Mouse (Mus musculus) left cerebral cortex, adult 2 months (tissue): ENCODE results near the gene Gm49325. TPM values are rescaled to one million over a fixed set of nuclear protein-coding genes. Genes with fewer than 3 reads are reported as not detected.
"Not testable (repeated sequence)": the region's sequence is repeated elsewhere in the genome, so short reads cannot be mapped to it uniquely, and the experiment has no call there.

Experiments used
- DNase-seq, 2 experiments: peaks; one replicate each; pipeline ENCODE4 v3.0.0; 2021 to 2022; ENCODE audit warnings: low spot score in 2 of 2, mixed read lengths in 1 of 2; ENCODE audit errors: extremely low spot score in 1 of 2
- H3K27ac ChIP-seq: fragments of 200-600 bp; 2 replicates; pipeline ENCODE4 v1.8.1; 2022
- H3K4me3 ChIP-seq: fragments of 200-600 bp; 2 replicates; pipeline ENCODE4 v1.8.1; 2022
- CTCF ChIP-seq: fragments of 200-600 bp; IDR thresholded peaks from 2 replicates; pipeline ENCODE4 v1.8.1; 2022; ENCODE audit warnings: antibody characterized with exemption, mild to moderate bottlenecking, moderate library complexity
- intact Hi-C: fragments of 180-260 bp; cut with DNase I; formaldehyde crosslinking; loops from one replicate; pipeline ENCODE4 v1.15.1; 2025
- microRNA-seq, 2 experiments: library from miRNA; unstranded; fragments of <30 nt; microRNA quantifications; one replicate each; pipeline ENCODE4 v1.2.0; 2021
- total RNA-seq, 2 experiments: library from RNA; stranded (reverse); gene quantifications; 2 replicates each; pipeline ENCODE4 v1.2.3; 2021

The Gm49325 gene
- total RNA-seq, 2 experiments from 2014 or later, result 2.0 to 5.3 TPM

GRCm38 (mm10) chr10:77666342-77666741 lies 60.3 kb downstream of the Gm49325 start:
- no peak for DNase-seq
- intact Hi-C loops, result no loop called here
- no peak overlapping the region for H3K27ac ChIP-seq
- H3K4me3 ChIP-seq, result no peak overlapping the region
- no peak for TF ChIP-seq CTCF

DNA sequence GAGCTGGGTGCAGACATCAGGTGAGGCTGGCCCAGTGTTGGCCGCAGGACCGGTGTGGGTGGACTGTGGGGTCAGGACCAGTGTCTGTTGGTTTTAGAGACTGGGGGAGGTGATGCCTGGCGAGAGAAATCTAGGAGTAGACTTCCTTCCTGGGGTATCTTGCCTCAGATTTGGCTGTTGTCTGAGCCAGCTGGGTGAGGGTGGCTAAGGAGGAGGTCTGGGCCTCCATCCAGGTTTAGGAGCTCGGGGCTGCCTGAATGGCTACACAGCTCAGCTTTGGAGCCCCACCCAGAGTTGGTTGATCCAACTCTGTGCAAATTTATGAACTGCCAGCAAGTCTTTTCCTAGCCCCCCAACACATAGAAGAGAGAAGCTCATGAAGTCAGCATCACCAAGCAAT lies 61.4 kb downstream of the Gm49325 start:
- no peak overlapping the region for H3K27ac ChIP-seq
- intact Hi-C loops, result no loop called here
- H3K4me3 ChIP-seq, result no peak overlapping the region
- no peak for TF ChIP-seq CTCF
- DNase-seq, result no peak

DNA sequence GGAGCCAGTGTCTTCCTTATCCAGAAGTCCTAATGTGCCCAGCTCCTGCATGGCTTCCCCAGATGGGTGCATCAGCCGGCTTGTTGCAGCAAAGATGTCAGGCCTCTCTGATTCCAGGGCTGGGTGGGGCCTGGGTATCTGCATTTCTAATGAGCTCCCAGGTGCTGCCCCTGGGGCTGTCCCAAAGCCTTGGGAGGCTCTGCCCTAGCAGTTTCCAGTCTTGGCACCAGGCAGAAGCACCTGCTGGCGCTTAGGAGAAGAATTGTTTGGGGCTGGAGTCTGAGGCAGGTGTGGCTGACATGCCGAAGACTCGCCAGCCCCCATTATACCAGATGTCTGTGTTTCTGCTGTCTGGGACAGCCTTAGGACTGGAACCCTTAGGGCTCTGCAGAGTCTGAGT lies 64.7 kb downstream of the Gm49325 start:
- intact Hi-C loops, result no loop called here
- TF ChIP-seq CTCF, result no peak
- DNase-seq, result no peak
- no peak overlapping the region for H3K27ac ChIP-seq
- H3K4me3 ChIP-seq, result no peak overlapping the region

DNA sequence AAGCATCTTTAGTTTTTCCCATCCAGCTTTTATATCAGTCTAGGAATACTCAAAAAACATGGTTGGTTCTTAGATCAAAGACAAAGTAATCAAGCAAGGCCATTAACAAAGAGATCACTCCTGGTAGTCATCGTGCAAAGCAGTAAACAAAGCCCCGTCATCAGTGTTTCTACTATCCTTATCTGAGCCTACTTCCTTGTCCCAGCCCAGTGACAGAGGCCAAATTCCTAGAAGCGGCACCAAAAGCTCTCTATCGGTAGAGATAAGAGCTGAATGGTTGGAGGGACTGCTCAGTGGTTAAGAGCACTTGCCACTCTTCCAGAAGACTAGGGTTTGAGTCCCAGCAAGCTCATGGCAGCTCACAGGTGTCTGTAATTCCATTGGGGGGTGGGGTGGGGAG lies 65.5 kb downstream of the Gm49325 start:
- intact Hi-C loops, result no loop called here
- no peak for TF ChIP-seq CTCF
- Histone ChIP-seq H3K27ac (no peak overlapping the region), H3K4me3 (no peak overlapping the region)
- DNase-seq, result no peak

GRCm38 (mm10) chr10:77673765-77674164 lies 67.8 kb downstream of the Gm49325 start:
- no peak for TF ChIP-seq CTCF
- H3K27ac ChIP-seq, result no peak overlapping the region
- no peak for DNase-seq
- intact Hi-C loops, result no loop called here
- no peak overlapping the region for H3K4me3 ChIP-seq

DNA sequence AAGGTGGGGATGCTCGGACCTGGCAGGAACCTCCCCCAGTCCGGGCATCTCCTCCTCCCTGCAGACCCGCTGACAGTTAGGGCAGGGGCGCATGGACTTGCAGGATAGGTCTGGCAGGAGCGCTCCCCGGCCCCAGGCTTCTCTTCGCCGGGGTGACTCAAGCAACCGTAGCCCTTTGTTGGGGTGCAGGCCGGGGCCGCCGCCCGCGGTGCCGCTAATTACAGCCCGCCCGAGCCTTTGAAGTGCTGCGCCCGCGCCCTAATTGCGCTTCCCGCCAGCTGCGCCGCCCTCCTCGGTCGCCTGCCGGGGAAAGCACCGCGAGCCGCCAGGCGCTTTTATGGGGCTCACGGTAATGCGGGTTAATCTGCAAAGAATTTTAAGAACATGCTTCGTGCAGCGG lies 71.6 kb downstream of the Gm49325 start:
- DNase-seq, result no peak
- Histone ChIP-seq H3K4me3 (no peak overlapping the region), H3K27ac (no peak overlapping the region)
- TF ChIP-seq CTCF, result no peak
- intact Hi-C loops, result no loop called here

- intact Hi-C loops, result no loop called here
- Histone ChIP-seq H3K27ac (no peak overlapping the region), H3K4me3 (no peak overlapping the region)
- DNase-seq, result no peak
- TF ChIP-seq CTCF, result no peak
Observed at GRCm38 (mm10) chr10:77682994-77683393, 77.0 kb downstream of the Gm49325 start.

- TF ChIP-seq CTCF, result no peak
- no peak overlapping the region for H3K4me3 ChIP-seq
- H3K27ac ChIP-seq, result no peak overlapping the region
- intact Hi-C loops, result no loop called here
- no peak for DNase-seq
Observed at GRCm38 (mm10) chr10:77684181-77684580, 78.2 kb downstream of the Gm49325 start.

DNA sequence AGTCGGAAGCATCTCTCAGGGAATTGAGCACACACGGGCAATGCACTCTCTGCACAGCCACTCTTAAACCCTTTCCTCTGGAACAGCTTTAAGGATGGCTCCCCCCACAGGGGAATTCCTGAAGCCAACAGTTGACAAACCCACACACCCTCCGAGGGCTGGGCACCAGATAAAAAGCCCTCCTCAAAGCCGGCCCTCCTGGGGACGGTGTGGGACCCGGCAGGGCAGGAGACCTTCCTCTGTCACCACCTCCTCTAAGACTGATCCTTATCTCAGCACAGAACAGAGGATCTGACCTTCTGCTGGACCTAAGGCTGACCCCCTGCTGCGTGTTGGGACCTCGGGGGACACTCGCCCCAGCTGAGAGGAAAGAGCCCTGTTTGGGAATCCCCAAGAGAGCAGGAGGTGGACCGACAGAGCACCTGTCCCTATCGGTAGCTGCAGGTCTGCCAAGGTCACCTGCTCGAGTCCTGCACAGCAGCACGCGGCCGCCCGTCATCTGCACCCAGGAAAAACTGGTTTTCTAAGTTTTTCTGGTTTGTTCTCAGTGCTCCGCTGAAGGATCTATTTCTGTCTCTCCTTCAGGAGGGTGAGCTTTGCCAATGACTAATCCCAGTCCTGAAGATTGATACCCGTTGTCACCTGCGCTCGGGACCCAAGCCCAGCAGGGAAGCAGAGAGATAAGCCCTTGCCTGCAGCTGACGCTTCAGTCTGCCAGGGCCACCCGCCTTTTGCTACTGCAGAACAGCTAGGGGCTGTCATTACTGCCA lies 80.1 kb downstream of the Gm49325 start, which contains the start of gene Tspear:
Gene Tspear, plus strand, starts transcription at position 675 of the 770 bp plus-strand sequence.
- no peak; the same call in 1 of the 2 replicates for TF ChIP-seq CTCF
- no peak for DNase-seq
- Histone ChIP-seq H3K27ac (no peak within 1 kb of the TSS), H3K4me3 (no peak within 1 kb of the TSS)
- intact Hi-C loops, result no loop called here

DNA sequence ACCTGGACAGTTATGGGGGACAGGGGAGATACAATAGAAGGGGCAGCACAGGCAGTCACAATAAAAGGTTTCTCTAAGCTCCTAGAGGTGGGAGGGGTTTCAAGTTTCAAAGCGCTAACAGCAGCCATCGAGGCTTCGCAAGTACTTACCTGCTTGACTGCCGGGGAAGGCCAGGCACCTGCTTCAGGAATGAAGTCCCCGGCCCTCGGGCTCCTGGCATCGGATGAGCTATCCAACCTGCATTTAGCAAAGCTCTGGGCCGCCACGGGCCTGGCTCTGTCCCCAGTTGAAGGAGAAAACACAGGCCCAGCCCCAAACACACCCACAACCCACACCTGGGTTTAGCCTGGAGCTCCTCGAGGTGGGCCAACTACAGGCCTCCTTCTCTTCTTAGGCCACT lies 81.0 kb downstream of the Gm49325 start:
- Histone ChIP-seq H3K27ac (no peak overlapping the region), H3K4me3 (no peak overlapping the region)
- DNase-seq, result no peak
- no peak for TF ChIP-seq CTCF
- intact Hi-C loops, result no loop called here

DNA sequence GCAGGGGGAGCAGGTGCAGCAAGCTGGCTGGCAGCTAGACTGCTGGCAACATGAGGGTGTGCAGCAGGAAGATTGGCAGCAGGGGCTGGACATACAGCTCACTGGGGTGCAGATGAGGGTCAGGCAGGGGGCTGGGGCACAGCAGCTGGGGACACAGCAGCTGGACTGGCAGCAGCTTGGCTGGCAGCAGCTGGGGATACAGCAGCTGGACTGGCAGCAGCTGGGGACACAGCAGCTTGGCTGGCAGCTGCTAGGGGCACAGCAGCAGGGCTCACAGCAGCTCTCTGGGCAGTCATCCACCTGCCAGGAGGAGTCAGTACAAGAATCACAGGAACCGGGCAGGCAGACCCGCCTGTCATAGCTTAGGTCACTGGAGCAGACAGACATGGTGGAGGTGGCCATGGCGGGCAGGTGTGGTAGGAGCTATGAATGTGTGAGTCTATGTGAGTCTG lies 84.4 kb downstream of the Gm49325 start, which contains the start of gene Gm19402:
Gene Gm19402, minus strand, starts transcription at position 402 of the 452 bp plus-strand sequence.
- intact Hi-C loops, result not testable (repeated sequence)

More for the DNA sequence above, 84.4 kb downstream of the Gm49325 start, which contains the start of gene Gm19402:
- not testable (repeated sequence) for DNase-seq, H3K4me3 ChIP-seq, H3K27ac ChIP-seq

Small RNAs within 50 kb of the gene (microRNA-seq; reads per million reads assigned to microRNA genes)
- gene Mir1930, result 12.2 to 17.3 reads per million in 2 experiments

Other genes starting within 250 kb of the Gm49325 start
- gene Adarb1, start 187.9 kb upstream of the Gm49325 start, total RNA-seq, result 100 to 1,000 TPM; 139 to 152 TPM
- gene Fam207a, start 90.4 kb upstream of the Gm49325 start, total RNA-seq, result 10 to 100 TPM; 32.6 to 35.7 TPM
- gene Itgb2, start 75.9 kb upstream of the Gm49325 start, total RNA-seq, result 1 to 10 TPM; 3.0 to 3.5 TPM
- 10 to 100 TPM; 71.6 to 77.6 TPM for gene Pttg1ip, start 24.5 kb upstream of the Gm49325 start, total RNA-seq
- 100 to 1,000 TPM; 142 to 156 TPM for gene Sumo3, start 100 bp upstream of the Gm49325 start, total RNA-seq
- 10 to 100 TPM; 47.4 to 48.0 TPM for gene Ube2g2, start 16.1 kb downstream of the Gm49325 start, total RNA-seq
- under 1 TPM; 0.18 to 0.21 TPM for gene Tspear, start 80.4 kb downstream of the Gm49325 start, total RNA-seq
- not detected for gene Gm19402, start 84.6 kb downstream of the Gm49325 start, total RNA-seq
- gene Gm9508, start 91.0 kb downstream of the Gm49325 start, total RNA-seq, result not detected
- gene Gm10272, start 100.4 kb downstream of the Gm49325 start, total RNA-seq, result not detected
- not detected for gene Gm10024, start 105.3 kb downstream of the Gm49325 start, total RNA-seq
- gene Gm10142, start 109.6 kb downstream of the Gm49325 start, total RNA-seq, result not detected
- gene Krtap12-1, start 114.4 kb downstream of the Gm49325 start, total RNA-seq, result not detected
- not detected for gene Gm10100, start 120.3 kb downstream of the Gm49325 start, total RNA-seq
- not detected for gene Gm18596, start 136.4 kb downstream of the Gm49325 start, total RNA-seq
- gene Gm9736, start 145.2 kb downstream of the Gm49325 start, total RNA-seq, result not detected
- gene Gm3233, start 153.5 kb downstream of the Gm49325 start, total RNA-seq, result not detected
- not detected for gene Gm3238, start 165.1 kb downstream of the Gm49325 start, total RNA-seq
- gene Gm7138, start 170.7 kb downstream of the Gm49325 start, total RNA-seq, result not detected
- gene Gm3250, start 176.3 kb downstream of the Gm49325 start, total RNA-seq, result not detected
- gene Gm7137, start 182.0 kb downstream of the Gm49325 start, total RNA-seq, result not detected
- gene Gm9639, start 188.9 kb downstream of the Gm49325 start, total RNA-seq, result not detected
- not detected for gene Gm19668, start 192.9 kb downstream of the Gm49325 start, total RNA-seq
- gene Gm9507, start 205.6 kb downstream of the Gm49325 start, total RNA-seq, result not detected
- not detected for gene Gm2696, start 208.5 kb downstream of the Gm49325 start, total RNA-seq
- not detected for gene Krtap10-4, start 220.9 kb downstream of the Gm49325 start, total RNA-seq
- not detected for gene Krtap10-10, start 229.8 kb downstream of the Gm49325 start, total RNA-seq
- not detected for gene Gm36176, start 240.6 kb downstream of the Gm49325 start, total RNA-seq
- gene Gm10318, start 246.7 kb downstream of the Gm49325 start, total RNA-seq, result not detected